Mouse (Mus musculus) lung, postnatal 4 days (tissue): ENCODE results near the gene Slco6d1.
"Not testable (repeated sequence)": the region's sequence is repeated elsewhere in the genome, so short reads cannot be mapped to it uniquely, and the experiment has no call there.

Source experiments
- DNase-seq, 2 experiments: peaks; one replicate each; pipeline ENCODE4 v3.0.0; 2021

Gene Slco6d1

DNA sequence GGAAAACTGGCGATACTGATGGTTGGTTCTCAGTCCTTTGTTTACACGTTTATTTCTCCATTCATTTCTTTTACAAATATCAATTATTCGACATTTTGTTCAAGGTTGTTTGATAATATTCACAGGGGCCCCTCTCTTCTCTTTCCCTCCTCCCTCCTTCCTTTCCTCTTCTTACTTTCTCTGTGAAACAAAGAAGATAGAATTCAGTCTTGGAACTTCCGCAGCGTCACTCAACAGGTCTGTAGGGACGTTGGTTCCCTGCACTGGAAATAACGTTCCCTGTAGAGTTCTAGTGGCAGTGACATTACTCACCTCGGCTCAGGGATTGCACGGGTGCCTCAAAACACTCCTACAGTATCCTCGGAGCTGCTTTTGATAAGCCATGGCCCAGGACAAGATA is at the start of gene Slco6d1:
Gene Slco6d1, plus strand, starts transcription at position 301 of the 400 bp plus-strand sequence.
- no peak for DNase-seq

DNA sequence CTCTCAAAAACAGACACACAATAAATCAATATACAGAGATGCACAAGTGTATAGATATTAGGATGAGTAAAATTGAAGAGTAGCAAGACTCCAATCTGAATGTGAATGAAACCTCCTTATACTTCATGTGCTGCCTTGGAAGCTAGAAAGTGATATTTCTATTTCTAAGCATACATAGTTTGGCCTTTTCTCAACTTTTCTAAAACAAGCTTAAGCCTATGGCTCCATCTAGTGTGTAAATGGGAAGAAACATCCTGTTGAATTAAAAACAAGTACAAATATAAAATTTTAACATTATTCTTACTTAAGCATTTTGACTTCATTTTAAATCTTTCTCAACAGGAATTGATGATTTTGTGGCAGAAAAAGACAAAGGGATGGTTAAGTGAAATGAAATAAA is 28.9 kb upstream of the Slco6d1 start:
- no peak for DNase-seq

DNA sequence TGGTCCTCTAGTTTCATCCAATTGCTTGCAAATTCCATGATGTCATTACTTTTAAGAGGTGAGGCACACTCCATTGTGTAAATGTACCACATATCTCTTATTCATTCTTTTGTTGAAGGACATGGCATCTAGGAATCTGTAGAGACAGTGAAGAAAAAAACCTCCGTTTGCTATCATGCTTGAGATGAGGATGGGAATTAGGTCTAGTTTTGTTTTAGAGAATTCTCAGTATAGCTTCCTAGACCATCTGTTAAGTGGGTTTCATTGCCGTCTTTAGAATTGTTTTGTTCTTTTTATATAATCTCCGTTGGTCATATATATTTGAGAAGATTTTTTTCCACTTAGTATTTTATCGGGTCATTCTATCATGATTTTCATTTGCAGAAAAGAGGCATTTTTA is 27.0 kb downstream of the Slco6d1 start:
- no peak for DNase-seq

DNA sequence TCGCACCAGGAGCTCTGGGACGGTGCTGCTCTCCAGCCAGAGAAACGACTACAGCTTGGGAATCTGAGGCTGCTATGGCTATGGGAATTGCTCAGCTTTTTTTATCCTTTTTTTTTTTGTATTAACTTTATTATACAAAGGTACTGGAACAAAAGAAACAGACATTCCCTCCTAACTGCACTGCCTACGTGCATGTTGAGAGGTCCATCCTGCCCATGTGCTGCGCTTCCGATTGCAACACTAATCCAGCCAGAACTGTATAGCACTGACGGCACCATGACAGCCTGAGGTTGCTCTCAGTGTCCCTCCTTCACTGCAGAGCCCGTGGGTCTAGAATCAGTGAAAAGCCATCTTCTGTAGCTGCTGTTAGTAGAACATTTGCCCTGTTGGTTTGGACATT is 38.3 kb downstream of the Slco6d1 start:
- DNase-seq: not testable (repeated sequence)

DNA sequence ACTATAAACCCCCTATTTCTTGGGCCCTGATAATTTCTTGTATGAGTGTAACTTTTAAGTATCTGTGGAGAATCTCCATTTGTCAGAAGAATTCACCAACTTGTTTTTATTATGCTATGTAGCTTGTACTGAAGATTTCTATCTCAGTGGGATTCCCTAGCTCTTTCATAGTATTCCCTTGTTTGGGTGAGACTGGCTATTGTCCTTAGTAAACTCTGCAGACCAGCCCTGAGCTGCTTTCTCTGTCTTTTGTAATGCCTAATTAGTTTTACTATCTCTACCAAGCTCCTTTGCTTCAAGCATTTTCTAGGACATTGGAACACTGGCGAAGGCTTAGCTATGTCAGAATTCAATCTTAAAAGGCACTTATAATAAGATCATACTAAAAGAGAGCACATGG is 55.5 kb downstream of the Slco6d1 start:
- not testable (repeated sequence) for DNase-seq

DNA sequence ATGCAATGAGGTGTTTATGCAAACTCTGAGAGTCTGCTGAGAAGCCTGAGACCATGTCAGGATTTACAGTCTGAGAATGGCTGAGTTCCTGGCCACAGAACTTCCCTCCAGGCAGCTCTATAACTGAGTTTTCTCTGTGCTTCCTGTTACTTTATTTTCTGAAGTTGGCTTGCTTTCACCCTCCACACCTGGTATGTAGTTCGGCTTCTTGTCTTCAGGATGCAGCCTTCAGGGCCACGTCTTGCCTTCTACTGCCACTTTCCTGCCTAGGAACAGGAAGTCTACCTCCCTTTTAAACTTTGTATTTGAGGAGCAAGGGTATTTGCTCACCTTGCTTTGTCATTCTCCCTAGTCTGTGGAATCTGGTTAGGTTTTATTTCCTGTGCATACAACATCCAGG is 58.3 kb downstream of the Slco6d1 start:
- no peak for DNase-seq

GRCm38 (mm10) chr1:98505982-98506381 is 85.1 kb downstream of the Slco6d1 start:
- no peak for DNase-seq

DNA sequence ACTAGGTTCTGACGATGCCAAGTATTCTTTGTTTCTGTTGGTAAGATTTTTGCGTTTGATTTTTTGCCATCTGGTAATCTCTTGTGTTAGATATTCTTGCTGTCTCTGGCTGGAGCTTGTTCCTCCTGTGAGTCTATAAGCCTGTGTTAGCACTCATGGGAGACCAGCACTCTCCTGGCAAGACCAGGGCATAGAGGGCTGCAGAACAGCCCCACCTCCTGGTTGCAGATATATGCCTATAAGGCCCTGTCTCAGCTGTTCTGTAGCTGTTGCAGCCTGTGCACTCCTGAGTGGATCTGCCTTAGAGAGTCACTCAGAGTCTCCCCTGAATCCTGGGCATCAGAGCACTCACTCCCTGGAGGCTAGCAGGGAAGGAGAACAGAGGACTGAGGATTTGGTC is 102.1 kb downstream of the Slco6d1 start:
- no peak for DNase-seq

- DNase-seq: no peak
These were observed 102.6 kb downstream of the Slco6d1 start for GRCm38 (mm10) chr1:98523537-98523936.

DNA sequence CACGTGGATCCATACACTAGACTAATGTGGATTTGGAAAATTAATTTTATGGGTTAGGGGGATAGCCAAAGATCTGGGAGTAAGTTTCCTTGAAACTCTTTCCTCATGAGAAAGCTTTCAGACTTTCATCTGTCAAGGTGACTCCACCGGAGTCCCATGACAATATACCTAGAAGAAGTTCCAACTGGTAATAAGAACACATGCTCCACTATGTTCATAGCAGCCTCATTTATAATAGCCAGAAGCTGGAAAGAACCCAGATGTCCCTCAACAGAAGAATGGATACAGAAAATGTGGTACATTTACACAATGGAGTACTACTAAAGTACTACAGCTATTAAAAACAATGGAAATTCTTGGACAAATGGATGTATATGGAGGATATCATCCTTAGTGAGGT is 107.4 kb downstream of the Slco6d1 start:
- not testable (repeated sequence) for DNase-seq

- DNase-seq: no peak
These were observed 124.4 kb downstream of the Slco6d1 start for GRCm38 (mm10) chr1:98545372-98545771.

- DNase-seq: no peak
These were observed 133.5 kb downstream of the Slco6d1 start for GRCm38 (mm10) chr1:98554388-98554787.

GRCm38 (mm10) chr1:98565701-98566100 is 144.8 kb downstream of the Slco6d1 start:
- no peak for DNase-seq
